Mouse (Mus musculus): ENCODE data around the gene Psmc3ip. TPM values are rescaled to one million over a fixed set of nuclear protein-coding genes. Genes with fewer than 3 reads are reported as not detected.

Psmc3ip gene
- polyA plus RNA-seq, 1 experiment from 2014 or later, result 54.3 TPM

- H3K9ac ChIP-seq (ENCODE audit: low read length), result no peak within 1 kb of the TSS
- H3K4me1 ChIP-seq (ENCODE audit: control insufficient read depth, insufficient read depth, low read length), result peaks cover 4% of the 10 kb centered on the region
- no peak for DNase-seq (ENCODE audit: low spot score)
- H3K4me3 ChIP-seq (ENCODE audit: low read depth, low read length), result no peak within 1 kb of the TSS
- H3K9me3 ChIP-seq (replicated peaks; ENCODE audit: control insufficient read depth, low read length), result no peaks in the 10 kb centered on the region
- peaks cover 44% of the 10 kb centered on the region for H3K27me3 ChIP-seq (replicated peaks; ENCODE audit: control insufficient read depth, insufficient read depth, low read length)
- H3K27ac ChIP-seq (ENCODE audit: low read depth, low read length), result no peak within 1 kb of the TSS
- no peaks in the 10 kb centered on the region for H3K36me3 ChIP-seq (ENCODE audit: control insufficient read depth, insufficient read depth, low read length)
- no peak within 1 kb of the TSS for H3K4me2 ChIP-seq (ENCODE audit: low read length)
- no peak for ATAC-seq
- 59% methylated on average over 9 of the region's 9 CpGs for WGBS
Measured at GRCm38 (mm10) chr11:101078121-101078520, 17.1 kb downstream of the Psmc3ip start, which contains the start of gene Hsd17b1. Gene Hsd17b1 (plus strand): TSS chr11:101078411.

DNA sequence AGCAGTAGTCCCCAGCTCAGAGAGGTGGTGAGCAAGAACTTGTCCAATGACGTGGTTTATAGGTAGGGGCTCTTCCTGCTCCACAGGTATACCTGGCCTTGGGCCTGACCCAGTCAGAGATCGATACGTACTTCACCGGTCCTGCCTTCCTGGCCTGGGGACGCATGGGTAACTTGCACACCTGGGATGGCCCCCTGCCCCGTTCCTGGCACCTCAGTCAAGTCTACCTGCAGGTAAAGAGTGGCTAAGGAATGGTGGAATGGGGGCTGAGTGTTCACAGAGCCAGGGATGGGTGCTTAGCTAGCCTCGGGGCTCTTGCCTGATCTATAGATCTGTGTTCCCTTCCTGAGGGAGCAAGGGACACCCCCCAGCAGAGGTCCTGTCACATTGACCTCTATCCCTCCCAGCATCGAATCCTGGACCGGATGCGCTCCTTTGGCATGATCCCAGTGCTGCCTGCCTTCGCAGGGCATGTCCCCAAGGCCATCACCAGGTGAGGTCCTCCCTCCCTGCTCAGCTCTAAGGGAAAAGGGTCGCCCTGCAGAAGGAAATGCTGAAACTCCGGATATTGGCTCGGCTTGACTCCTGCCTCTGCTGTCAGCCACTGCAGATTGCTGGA, 23.3 kb downstream of the Psmc3ip start:
- no peak for ATAC-seq
- 72% methylated on average over 14 of the region's 14 CpGs for WGBS
- no peak overlapping the region for H3K9ac ChIP-seq (ENCODE audit: low read length)

GRCm38 (mm10) chr11:101070987-101071386, 24.2 kb downstream of the Psmc3ip start:
- H3K9me3 ChIP-seq (replicated peaks; ENCODE audit: control insufficient read depth, low read length), result no peaks in the 10 kb centered on the region
- H3K4me2 ChIP-seq (ENCODE audit: low read length), result peak overlapping the region; percentile 98
- no peaks in the 10 kb centered on the region for H3K36me3 ChIP-seq (ENCODE audit: control insufficient read depth, insufficient read depth, low read length)
- 0 out of 2 replicates have a peak, but pooled peaks cover 2% of the 10 kb centered on the region for H3K27me3 ChIP-seq (replicated peaks; ENCODE audit: control insufficient read depth, insufficient read depth, low read length)
- H3K9ac ChIP-seq (ENCODE audit: low read length), result peak overlapping the region; percentile 86; the same call in 1 of the 2 replicates
- WGBS, result 69% methylated on average over 6 of the region's 6 CpGs
- ATAC-seq (no peak), DNase-seq (ENCODE audit: low spot score) (no peak)
- no peak overlapping the region for H3K27ac ChIP-seq (ENCODE audit: low read depth, low read length)
- H3K4me3 ChIP-seq (ENCODE audit: low read depth, low read length), result no peak overlapping the region
- peaks cover 8% of the 10 kb centered on the region for H3K4me1 ChIP-seq (ENCODE audit: control insufficient read depth, insufficient read depth, low read length)

More for the DNA sequence above, 23.3 kb downstream of the Psmc3ip start:
- DNase-seq (ENCODE audit: low spot score), result no peak
- H3K27ac ChIP-seq (ENCODE audit: low read depth, low read length), result no peak overlapping the region
- H3K9me3 ChIP-seq (replicated peaks; ENCODE audit: control insufficient read depth, low read length), result no peaks in the 10 kb centered on the region
- H3K4me1 ChIP-seq (ENCODE audit: control insufficient read depth, insufficient read depth, low read length), result peaks cover 5% of the 10 kb centered on the region
- no peak overlapping the region for H3K4me3 ChIP-seq (ENCODE audit: low read depth, low read length)
- H3K4me2 ChIP-seq (ENCODE audit: low read length), result no peak overlapping the region
- H3K36me3 ChIP-seq (ENCODE audit: control insufficient read depth, insufficient read depth, low read length), result no peaks in the 10 kb centered on the region
- H3K27me3 ChIP-seq (replicated peaks; ENCODE audit: control insufficient read depth, insufficient read depth, low read length), result 0 out of 2 replicates have a peak, but pooled peaks cover 2% of the 10 kb centered on the region

DNA sequence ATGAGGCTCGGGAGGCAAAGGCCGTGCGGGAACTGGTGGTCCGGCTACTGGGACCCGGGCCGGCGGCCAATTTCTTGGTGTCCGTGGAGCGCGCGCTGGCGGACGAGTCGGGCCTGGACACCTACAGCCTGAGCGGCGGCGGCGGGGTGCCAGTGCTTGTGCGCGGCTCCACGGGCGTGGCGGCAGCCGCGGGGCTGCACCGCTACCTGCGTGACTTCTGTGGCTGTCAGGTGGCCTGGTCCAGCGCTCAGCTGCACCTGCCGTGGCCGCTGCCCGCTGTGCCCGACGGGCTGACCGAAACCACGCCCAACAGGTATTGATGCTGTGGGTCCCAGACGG, 25.1 kb downstream of the Psmc3ip start:
- under 1% methylated on average over 36 of the region's 36 CpGs for WGBS
- Histone ChIP-seq H3K4me1 (ENCODE audit: control insufficient read depth, insufficient read depth, low read length) (peaks cover 8% of the 10 kb centered on the region), H3K27ac (ENCODE audit: low read depth, low read length) (peak overlapping the region; percentile 68), H3K9me3 (replicated peaks; ENCODE audit: control insufficient read depth, low read length) (no peaks in the 10 kb centered on the region), H3K27me3 (replicated peaks; ENCODE audit: control insufficient read depth, insufficient read depth, low read length) (0 out of 2 replicates have a peak, but pooled peaks cover 2% of the 10 kb centered on the region), H3K36me3 (ENCODE audit: control insufficient read depth, insufficient read depth, low read length) (no peaks in the 10 kb centered on the region), H3K4me3 (ENCODE audit: low read depth, low read length) (peak overlapping the region; percentile 86), H3K9ac (ENCODE audit: low read length) (peak overlapping the region; percentile 86), H3K4me2 (ENCODE audit: low read length) (peak overlapping the region; percentile 98)
- ATAC-seq (peak; percentile 66), DNase-seq (ENCODE audit: low spot score) (no peak)

DNA sequence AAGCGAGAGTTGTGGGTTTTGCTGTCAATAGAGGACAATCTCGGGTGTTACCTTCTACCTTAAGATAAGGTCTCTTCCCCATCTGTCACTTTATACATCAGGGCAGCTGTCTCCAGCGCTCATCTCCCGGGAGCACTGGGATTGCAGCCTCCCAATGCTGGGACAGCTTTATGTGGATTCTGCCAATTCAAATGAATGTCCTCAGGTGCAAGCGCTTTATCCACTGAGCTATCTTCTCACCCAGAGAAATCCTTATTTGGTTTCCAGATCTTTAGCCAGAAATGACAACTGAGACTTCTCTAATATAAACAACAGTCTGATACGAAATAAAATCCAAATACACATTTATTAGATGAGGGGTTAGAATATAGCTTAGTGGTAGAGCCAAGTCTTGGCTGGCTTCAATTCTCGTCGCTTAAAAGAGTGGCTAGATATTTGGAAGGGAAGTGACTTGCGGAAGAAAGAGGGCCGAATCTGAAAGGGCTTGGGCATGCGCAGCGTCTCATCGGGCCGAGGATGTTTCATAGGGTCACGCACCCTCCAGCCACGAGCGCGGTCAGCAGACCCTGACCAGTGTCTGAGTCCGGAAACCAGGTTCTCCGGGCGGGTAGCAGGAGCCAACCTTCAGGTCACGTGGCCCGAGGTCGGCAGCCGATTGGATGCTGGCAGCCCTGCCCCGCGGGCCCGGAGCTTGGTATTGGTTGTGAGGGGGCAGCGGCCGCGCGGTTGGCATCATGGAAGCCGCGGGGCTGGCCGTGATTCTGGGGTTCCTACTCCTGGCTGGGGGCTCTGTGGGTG, 25.6 kb downstream of the Psmc3ip start, which contains the start of gene Naglu:
Naglu (plus strand) TSS at position 622 of the 798 bp plus-strand sequence.
- Histone ChIP-seq H3K4me3 (ENCODE audit: low read depth, low read length) (peak within 1 kb of the TSS; percentile 86), H3K27me3 (replicated peaks; ENCODE audit: control insufficient read depth, insufficient read depth, low read length) (0 out of 2 replicates have a peak, but pooled peaks cover 2% of the 10 kb centered on the region), H3K36me3 (ENCODE audit: control insufficient read depth, insufficient read depth, low read length) (no peaks in the 10 kb centered on the region), H3K9me3 (replicated peaks; ENCODE audit: control insufficient read depth, low read length) (no peaks in the 10 kb centered on the region), H3K4me2 (ENCODE audit: low read length) (peak within 1 kb of the TSS; percentile 98), H3K4me1 (ENCODE audit: control insufficient read depth, insufficient read depth, low read length) (peaks cover 8% of the 10 kb centered on the region), H3K9ac (ENCODE audit: low read length) (peak within 1 kb of the TSS; percentile 86), H3K27ac (ENCODE audit: low read depth, low read length) (peak within 1 kb of the TSS; percentile 68)
- ATAC-seq (peak; percentile 91), DNase-seq (ENCODE audit: low spot score) (peak; percentile 94)
- WGBS, result 4% methylated on average over 35 of the region's 35 CpGs

DNA sequence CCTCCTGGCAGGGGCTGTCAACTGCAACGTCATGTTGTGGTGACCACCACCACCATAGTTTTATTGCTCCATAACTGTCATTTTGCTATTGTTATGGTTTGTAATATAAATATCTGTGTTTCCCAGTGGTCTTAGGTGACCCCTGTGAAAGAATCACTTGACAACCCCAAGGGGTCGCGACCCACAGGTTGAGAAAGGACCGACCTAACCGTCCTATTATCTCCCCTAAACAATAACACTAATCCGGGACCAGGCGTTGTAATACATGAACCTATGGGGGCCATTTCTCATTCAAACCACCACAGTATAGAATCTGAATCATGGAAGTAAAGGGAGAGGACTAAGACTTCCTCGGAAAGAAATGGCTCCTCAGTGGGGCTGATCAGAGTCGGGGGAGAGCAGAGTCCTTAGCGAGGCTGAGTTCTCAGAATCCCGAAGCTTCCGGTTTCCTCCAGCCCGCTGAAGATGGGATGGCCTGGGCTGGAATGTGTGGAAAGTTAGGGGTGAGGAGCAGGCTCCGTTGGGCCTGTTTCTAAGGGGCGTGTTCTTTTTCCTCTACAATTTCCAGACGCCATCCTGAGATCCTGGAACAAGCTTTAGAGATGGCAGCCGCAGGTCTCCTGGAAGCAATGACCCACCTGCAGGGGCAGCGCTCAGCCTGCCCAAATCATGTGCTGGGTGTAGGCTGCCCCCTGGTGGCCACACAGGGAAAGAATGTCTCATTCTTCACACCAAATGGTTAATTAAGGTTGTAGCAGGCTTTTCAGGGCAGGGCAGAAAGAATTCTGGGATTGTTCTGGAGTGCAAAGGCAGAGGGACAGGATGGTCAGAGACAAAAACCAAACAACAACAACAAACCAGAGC, 28.5 kb downstream of the Psmc3ip start:
- peak overlapping the region; percentile 23 for H3K4me3 ChIP-seq (ENCODE audit: low read depth, low read length)
- peaks cover 17% of the 10 kb centered on the region for H3K36me3 ChIP-seq (ENCODE audit: control insufficient read depth, insufficient read depth, low read length)
- peak overlapping the region; percentile 52 for H3K9ac ChIP-seq (ENCODE audit: low read length)
- WGBS, result 22% methylated on average over 18 of the region's 18 CpGs
- H3K4me1 ChIP-seq (ENCODE audit: control insufficient read depth, insufficient read depth, low read length), result peaks cover 8% of the 10 kb centered on the region
- ATAC-seq (peak; percentile 24), DNase-seq (ENCODE audit: low spot score) (peak; percentile 85)
- H3K9me3 ChIP-seq (replicated peaks; ENCODE audit: control insufficient read depth, low read length), result no peaks in the 10 kb centered on the region
- no peak overlapping the region for H3K27ac ChIP-seq (ENCODE audit: low read depth, low read length)
- 0 out of 2 replicates have a peak, but pooled peaks cover 2% of the 10 kb centered on the region for H3K27me3 ChIP-seq (replicated peaks; ENCODE audit: control insufficient read depth, insufficient read depth, low read length)
- peak overlapping the region; percentile 51 for H3K4me2 ChIP-seq (ENCODE audit: low read length)

DNA sequence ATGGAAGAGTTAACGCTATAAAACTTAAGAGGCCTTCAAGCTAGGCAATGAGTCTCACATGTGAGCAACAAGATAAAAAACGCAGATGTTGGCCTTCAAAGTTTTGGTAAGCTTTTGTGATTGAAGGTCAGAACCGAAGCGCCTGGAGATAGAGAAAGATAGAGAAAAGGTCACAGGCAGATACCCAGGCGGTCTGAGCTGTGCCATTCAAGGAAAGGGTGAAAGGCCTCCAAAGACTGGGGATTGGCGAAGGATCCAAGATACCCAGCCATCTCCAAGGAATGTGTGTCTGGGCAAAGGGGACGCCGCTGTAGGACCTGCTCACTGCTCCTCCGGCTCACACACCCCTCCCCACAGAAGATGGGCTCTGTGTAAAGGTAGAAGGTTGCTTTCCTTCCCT, 30.2 kb downstream of the Psmc3ip start:
- H3K4me2 ChIP-seq (ENCODE audit: low read length), result no peak overlapping the region
- no peaks in the 10 kb centered on the region for H3K9me3 ChIP-seq (replicated peaks; ENCODE audit: control insufficient read depth, low read length)
- peaks cover 3% of the 10 kb centered on the region; the same call in 1 of the 2 replicates for H3K4me1 ChIP-seq (ENCODE audit: control insufficient read depth, insufficient read depth, low read length)
- H3K36me3 ChIP-seq (ENCODE audit: control insufficient read depth, insufficient read depth, low read length), result peaks cover 32% of the 10 kb centered on the region
- ATAC-seq, result no peak
- no peak overlapping the region for H3K27ac ChIP-seq (ENCODE audit: low read depth, low read length)
- no peak for DNase-seq (ENCODE audit: low spot score)
- H3K9ac ChIP-seq (ENCODE audit: low read length), result no peak overlapping the region
- WGBS, result 92% methylated on average over 9 of the region's 9 CpGs
- H3K4me3 ChIP-seq (ENCODE audit: low read depth, low read length), result no peak overlapping the region
- 0 out of 2 replicates have a peak, but pooled peaks cover 2% of the 10 kb centered on the region for H3K27me3 ChIP-seq (replicated peaks; ENCODE audit: control insufficient read depth, insufficient read depth, low read length)

- H3K4me2 ChIP-seq (ENCODE audit: low read length), result no peak overlapping the region
- H3K36me3 ChIP-seq (ENCODE audit: control insufficient read depth, insufficient read depth, low read length), result peaks cover 36% of the 10 kb centered on the region
- no peak overlapping the region for H3K4me3 ChIP-seq (ENCODE audit: low read depth, low read length)
- ATAC-seq (no peak), DNase-seq (ENCODE audit: low spot score) (no peak)
- 84% methylated on average over 4 of the region's 4 CpGs for WGBS
- H3K27me3 ChIP-seq (replicated peaks; ENCODE audit: control insufficient read depth, insufficient read depth, low read length), result 0 out of 2 replicates have a peak, but pooled peaks cover 2% of the 10 kb centered on the region
- no peak overlapping the region for H3K9ac ChIP-seq (ENCODE audit: low read length)
- H3K9me3 ChIP-seq (replicated peaks; ENCODE audit: control insufficient read depth, low read length), result no peaks in the 10 kb centered on the region
- H3K4me1 ChIP-seq (ENCODE audit: control insufficient read depth, insufficient read depth, low read length), result peaks cover 3% of the 10 kb centered on the region; the same call in 1 of the 2 replicates
- peak overlapping the region; percentile 48; the same call in 1 of the 2 replicates for H3K27ac ChIP-seq (ENCODE audit: low read depth, low read length)
Measured at GRCm38 (mm10) chr11:101064462-101064861, 30.8 kb downstream of the Psmc3ip start.
